Mouse (Mus musculus): ENCODE results near the gene H2-M5. TPM values are rescaled to one million over a fixed set of nuclear protein-coding genes. Genes with fewer than 3 reads are reported as not detected.
"Not testable (repeated sequence)": the region's sequence is repeated elsewhere in the genome, so short reads cannot be mapped to it uniquely, and the experiment has no call there.

The H2-M5 gene
- polyA plus RNA-seq, 1 experiment from 2014 or later, result 0.39 TPM

GRCm38 (mm10) chr17:37000863-37001262 is 11.5 kb upstream of the H2-M5 start, which contains the start of gene Zfp57:
Gene Zfp57, plus strand, starts transcription at chr17:37001163.
- Histone ChIP-seq H3K27ac (replicated peaks; ENCODE audit: low read depth, low read length) (no peak within 1 kb of the TSS), H3K4me2 (ENCODE audit: low read depth, low read length) (no peak within 1 kb of the TSS; the same call in 1 of the 2 replicates), H3K27me3 (ENCODE audit: control insufficient read depth, insufficient read depth, low read length) (no peaks in the 10 kb centered on the region), H3K9me3 (replicated peaks; ENCODE audit: control insufficient read depth, low read length) (no peaks in the 10 kb centered on the region), H3K4me3 (ENCODE audit: low read depth, low read length) (peak within 1 kb of the TSS; percentile 75; the same call in 1 of the 2 replicates), H3K4me1 (ENCODE audit: control insufficient read depth, insufficient read depth, low read length) (no peaks in the 10 kb centered on the region), H3K36me3 (replicated peaks; ENCODE audit: control insufficient read depth, insufficient read depth, low read depth, low read length) (no peaks in the 10 kb centered on the region), H3K9ac (replicated peaks; ENCODE audit: low read length) (no peak within 1 kb of the TSS; the same call in 1 of the 2 replicates)
- no peak for DNase-seq (ENCODE audit: low spot score)
- no peak for ATAC-seq (replicated peaks; ENCODE audit: insufficient number of reproducible peaks, low FRiP score, low TSS enrichment, low read depth)
- WGBS, result 91% methylated on average over 7 of the region's 7 CpGs

DNA sequence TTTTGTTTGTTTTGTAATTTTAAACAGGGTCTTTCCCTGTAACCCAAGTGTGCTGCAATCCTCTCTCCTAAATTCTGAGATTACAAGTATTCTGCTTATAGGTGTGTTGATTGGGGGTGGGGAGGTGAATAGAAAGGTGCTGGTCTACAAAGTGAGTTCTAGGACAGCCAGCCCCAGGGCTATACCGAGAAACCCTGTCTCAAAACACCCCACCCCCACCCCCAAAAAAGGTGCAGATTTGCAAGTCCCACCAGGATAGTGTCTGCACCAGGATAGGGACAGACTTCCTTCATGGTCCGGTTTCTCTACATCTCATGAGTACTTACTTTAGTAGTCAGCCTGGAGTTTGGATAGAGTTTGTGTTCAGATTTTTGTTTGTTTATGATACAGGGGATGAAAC is 9.1 kb upstream of the H2-M5 start:
- DNase-seq (ENCODE audit: low spot score), result no peak
- ATAC-seq (replicated peaks; ENCODE audit: insufficient number of reproducible peaks, low FRiP score, low TSS enrichment, low read depth), result no peak

GRCm38 (mm10) chr17:36997033-36997735 is 7.8 kb upstream of the H2-M5 start:
- H3K9ac ChIP-seq (replicated peaks; ENCODE audit: low read length), result no peak overlapping the region
- H3K27me3 ChIP-seq (ENCODE audit: control insufficient read depth, insufficient read depth, low read length), result no peaks in the 10 kb centered on the region
- ATAC-seq (replicated peaks; ENCODE audit: insufficient number of reproducible peaks, low FRiP score, low TSS enrichment, low read depth), result no peak
- peak; percentile 93 for DNase-seq (ENCODE audit: low spot score)
- H3K27ac ChIP-seq (replicated peaks; ENCODE audit: low read depth, low read length), result no peak overlapping the region
- no peak overlapping the region for H3K4me2 ChIP-seq (ENCODE audit: low read depth, low read length)
- H3K36me3 ChIP-seq (replicated peaks; ENCODE audit: control insufficient read depth, insufficient read depth, low read depth, low read length), result no peaks in the 10 kb centered on the region
- no peaks in the 10 kb centered on the region for H3K9me3 ChIP-seq (replicated peaks; ENCODE audit: control insufficient read depth, low read length)
- no peaks in the 10 kb centered on the region for H3K4me1 ChIP-seq (ENCODE audit: control insufficient read depth, insufficient read depth, low read length)
- H3K4me3 ChIP-seq (ENCODE audit: low read depth, low read length), result no peak overlapping the region
- 25% methylated on average over 7 of the region's 7 CpGs for WGBS

More for the DNA sequence above, 9.1 kb upstream of the H2-M5 start:
- Histone ChIP-seq H3K9ac (replicated peaks; ENCODE audit: low read length) (no peak overlapping the region), H3K9me3 (replicated peaks; ENCODE audit: control insufficient read depth, low read length) (no peaks in the 10 kb centered on the region), H3K4me1 (ENCODE audit: control insufficient read depth, insufficient read depth, low read length) (no peaks in the 10 kb centered on the region), H3K36me3 (replicated peaks; ENCODE audit: control insufficient read depth, insufficient read depth, low read depth, low read length) (no peaks in the 10 kb centered on the region), H3K4me3 (ENCODE audit: low read depth, low read length) (no peak overlapping the region), H3K4me2 (ENCODE audit: low read depth, low read length) (no peak overlapping the region), H3K27me3 (ENCODE audit: control insufficient read depth, insufficient read depth, low read length) (no peaks in the 10 kb centered on the region), H3K27ac (replicated peaks; ENCODE audit: low read depth, low read length) (no peak overlapping the region)
- 59% methylated on average over 2 of the region's 2 CpGs for WGBS

- no peaks in the 10 kb centered on the region for H3K9me3 ChIP-seq (replicated peaks; ENCODE audit: control insufficient read depth, low read length)
- DNase-seq (ENCODE audit: low spot score) (no peak), ATAC-seq (replicated peaks; ENCODE audit: insufficient number of reproducible peaks, low FRiP score, low TSS enrichment, low read depth) (no peak)
- no peak overlapping the region for H3K4me2 ChIP-seq (ENCODE audit: low read depth, low read length)
- 60% methylated on average over 3 of the region's 3 CpGs for WGBS
- H3K27ac ChIP-seq (replicated peaks; ENCODE audit: low read depth, low read length), result no peak overlapping the region
- no peaks in the 10 kb centered on the region for H3K4me1 ChIP-seq (ENCODE audit: control insufficient read depth, insufficient read depth, low read length)
- no peaks in the 10 kb centered on the region for H3K27me3 ChIP-seq (ENCODE audit: control insufficient read depth, insufficient read depth, low read length)
- no peaks in the 10 kb centered on the region for H3K36me3 ChIP-seq (replicated peaks; ENCODE audit: control insufficient read depth, insufficient read depth, low read depth, low read length)
- no peak overlapping the region for H3K9ac ChIP-seq (replicated peaks; ENCODE audit: low read length)
- H3K4me3 ChIP-seq (ENCODE audit: low read depth, low read length), result no peak overlapping the region
Observed at GRCm38 (mm10) chr17:36995448-36995847, 6.1 kb upstream of the H2-M5 start.

GRCm38 (mm10) chr17:36994528-36994927 is 5.2 kb upstream of the H2-M5 start:
- 92% methylated on average over 2 of the region's 2 CpGs for WGBS

GRCm38 (mm10) chr17:36993770-36994325 is 4.5 kb upstream of the H2-M5 start:
- DNase-seq (ENCODE audit: low spot score) (no peak), ATAC-seq (replicated peaks; ENCODE audit: insufficient number of reproducible peaks, low FRiP score, low TSS enrichment, low read depth) (no peak)
- H3K27ac ChIP-seq (replicated peaks; ENCODE audit: low read depth, low read length), result no peak overlapping the region
- H3K9me3 ChIP-seq (replicated peaks; ENCODE audit: control insufficient read depth, low read length), result no peaks in the 10 kb centered on the region
- H3K27me3 ChIP-seq (ENCODE audit: control insufficient read depth, insufficient read depth, low read length), result peaks cover 6% of the 10 kb centered on the region
- no peaks in the 10 kb centered on the region for H3K36me3 ChIP-seq (replicated peaks; ENCODE audit: control insufficient read depth, insufficient read depth, low read depth, low read length)
- no peaks in the 10 kb centered on the region for H3K4me1 ChIP-seq (ENCODE audit: control insufficient read depth, insufficient read depth, low read length)
- WGBS, result 82% methylated on average over 4 of the region's 4 CpGs
- no peak overlapping the region for H3K4me3 ChIP-seq (ENCODE audit: low read depth, low read length)
- no peak overlapping the region for H3K4me2 ChIP-seq (ENCODE audit: low read depth, low read length)
- no peak overlapping the region for H3K9ac ChIP-seq (replicated peaks; ENCODE audit: low read length)

More at GRCm38 (mm10) chr17:36994528-36994927, 5.2 kb upstream of the H2-M5 start:
- H3K36me3 ChIP-seq (replicated peaks; ENCODE audit: control insufficient read depth, insufficient read depth, low read depth, low read length), result no peaks in the 10 kb centered on the region
- no peak overlapping the region for H3K4me3 ChIP-seq (ENCODE audit: low read depth, low read length)
- H3K4me2 ChIP-seq (ENCODE audit: low read depth, low read length), result no peak overlapping the region
- ATAC-seq (replicated peaks; ENCODE audit: insufficient number of reproducible peaks, low FRiP score, low TSS enrichment, low read depth) (no peak), DNase-seq (ENCODE audit: low spot score) (no peak)
- H3K9ac ChIP-seq (replicated peaks; ENCODE audit: low read length), result no peak overlapping the region
- H3K9me3 ChIP-seq (replicated peaks; ENCODE audit: control insufficient read depth, low read length), result no peaks in the 10 kb centered on the region
- H3K27ac ChIP-seq (replicated peaks; ENCODE audit: low read depth, low read length), result no peak overlapping the region
- no peaks in the 10 kb centered on the region for H3K4me1 ChIP-seq (ENCODE audit: control insufficient read depth, insufficient read depth, low read length)
- H3K27me3 ChIP-seq (ENCODE audit: control insufficient read depth, insufficient read depth, low read length), result no peaks in the 10 kb centered on the region

DNA sequence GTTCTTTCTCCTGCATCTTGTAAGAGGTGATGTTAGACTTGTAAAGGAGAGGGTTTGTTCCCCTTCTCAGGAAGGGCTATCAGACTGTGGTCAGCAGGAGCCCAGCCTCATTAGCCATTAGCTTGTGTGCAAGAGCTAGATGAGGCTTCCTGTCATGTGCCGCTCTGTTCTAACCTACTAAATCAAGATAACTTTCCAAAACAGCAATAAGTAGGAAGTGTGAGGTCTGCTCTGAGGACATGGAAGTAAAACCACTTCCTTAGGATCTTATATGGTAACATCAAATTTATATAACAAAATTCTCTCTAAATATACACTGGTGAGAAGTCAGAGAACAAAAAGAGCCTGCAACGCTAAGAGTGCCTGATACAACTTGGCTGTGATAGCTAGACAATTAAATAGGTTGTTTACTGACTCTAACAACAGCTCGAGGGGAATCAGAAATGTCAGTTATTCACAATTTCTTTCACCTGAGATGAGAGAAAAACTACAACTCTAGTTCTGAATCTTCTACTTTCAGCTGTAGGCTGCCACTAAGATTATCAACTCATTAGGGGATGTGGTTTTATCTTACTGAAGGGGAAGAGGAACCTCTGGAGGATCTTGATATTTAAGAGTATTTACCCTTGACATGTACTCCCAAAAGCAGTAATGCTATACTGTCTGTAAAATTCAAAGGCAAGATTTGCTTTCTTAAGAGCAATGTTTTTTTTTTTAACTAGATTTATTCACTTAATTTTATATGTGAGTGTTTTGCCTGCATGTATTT is 3.2 kb upstream of the H2-M5 start:
- Histone ChIP-seq H3K27ac (replicated peaks; ENCODE audit: low read depth, low read length) (no peak overlapping the region), H3K9ac (replicated peaks; ENCODE audit: low read length) (no peak overlapping the region), H3K27me3 (ENCODE audit: control insufficient read depth, insufficient read depth, low read length) (peaks cover 9% of the 10 kb centered on the region), H3K9me3 (replicated peaks; ENCODE audit: control insufficient read depth, low read length) (no peaks in the 10 kb centered on the region), H3K4me2 (ENCODE audit: low read depth, low read length) (no peak overlapping the region), H3K4me1 (ENCODE audit: control insufficient read depth, insufficient read depth, low read length) (no peaks in the 10 kb centered on the region), H3K36me3 (replicated peaks; ENCODE audit: control insufficient read depth, insufficient read depth, low read depth, low read length) (no peaks in the 10 kb centered on the region), H3K4me3 (ENCODE audit: low read depth, low read length) (no peak overlapping the region)
- 74% methylated on average over 3 of the region's 3 CpGs for WGBS
- ATAC-seq (replicated peaks; ENCODE audit: insufficient number of reproducible peaks, low FRiP score, low TSS enrichment, low read depth) (no peak), DNase-seq (ENCODE audit: low spot score) (no peak)

DNA sequence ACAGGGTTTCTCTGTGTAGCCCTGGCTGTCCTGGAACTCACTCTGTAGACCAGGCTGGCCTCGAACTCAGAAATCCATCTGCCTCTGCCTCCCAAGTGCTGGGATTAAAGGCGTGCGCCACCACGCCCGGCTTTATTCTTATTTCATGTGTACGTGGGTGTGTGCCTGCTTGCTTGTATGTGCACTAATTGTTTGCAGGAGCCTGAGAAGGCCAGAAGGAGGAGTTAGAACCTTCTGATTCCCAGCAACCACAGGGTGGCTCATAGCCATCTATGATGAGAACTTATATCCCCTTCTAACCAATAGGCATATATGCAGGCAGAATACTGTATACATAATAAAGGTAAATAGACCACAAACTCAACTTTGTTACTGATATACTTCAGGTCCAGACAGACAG is 1.3 kb upstream of the H2-M5 start:
- WGBS, result 93% methylated on average over 6 of the region's 6 CpGs
- H3K4me1 ChIP-seq (ENCODE audit: control insufficient read depth, insufficient read depth, low read length); H3K27me3 ChIP-seq (ENCODE audit: control insufficient read depth, insufficient read depth, low read length); ATAC-seq (replicated peaks; ENCODE audit: insufficient number of reproducible peaks, low FRiP score, low TSS enrichment, low read depth); H3K9me3 ChIP-seq (replicated peaks; ENCODE audit: control insufficient read depth, low read length); H3K9ac ChIP-seq (replicated peaks; ENCODE audit: low read length); H3K4me2 ChIP-seq (ENCODE audit: low read depth, low read length); H3K36me3 ChIP-seq (replicated peaks; ENCODE audit: control insufficient read depth, insufficient read depth, low read depth, low read length); H3K4me3 ChIP-seq (ENCODE audit: low read depth, low read length); H3K27ac ChIP-seq (replicated peaks; ENCODE audit: low read depth, low read length); DNase-seq (ENCODE audit: low spot score): not testable (repeated sequence)

All from embryonic facial prominence, embryonic 11.5 days (tissue).